Mouse (Mus musculus): ENCODE results near the gene Cxcr2.

Gene Cxcr2

DNA sequence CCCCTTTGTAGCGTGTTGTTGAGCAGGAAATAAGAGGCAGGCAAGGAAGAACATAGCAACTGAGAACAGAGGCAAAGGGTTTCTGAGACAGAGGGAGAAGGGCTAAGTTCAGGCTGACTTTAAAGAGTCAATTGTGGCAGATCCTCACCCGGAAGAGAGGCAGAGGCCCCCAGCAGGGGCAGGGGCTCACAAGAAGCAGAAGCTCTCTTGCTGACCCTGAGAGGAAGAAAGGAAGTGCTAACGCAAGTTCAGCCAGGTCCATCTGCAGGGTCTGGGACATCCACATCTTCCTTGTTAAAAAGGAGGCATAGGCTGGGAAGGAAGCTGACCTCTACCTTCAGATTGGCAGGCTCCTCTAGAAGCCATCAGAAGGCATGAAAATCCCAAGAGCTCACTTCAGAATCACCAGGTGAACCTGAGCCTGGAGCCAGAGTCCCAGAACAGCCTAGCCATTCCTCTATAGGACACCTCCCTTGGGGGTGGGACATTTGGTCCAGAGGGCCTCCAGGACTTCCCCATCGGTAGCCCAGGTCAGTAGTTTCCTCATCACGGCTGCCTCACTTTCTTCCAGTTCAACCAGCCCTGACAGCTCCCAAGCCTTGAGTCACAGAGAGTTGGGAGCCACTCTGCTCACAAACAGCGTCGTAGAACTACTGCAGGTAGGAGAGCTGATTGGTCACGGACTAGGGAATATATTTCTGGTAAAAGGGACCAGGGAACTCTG is at the start of gene Cxcr2:
TSS of gene Cxcr2 (plus strand) at position 529 of the 724 bp plus-strand sequence.
- no peak for DNase-seq

GRCm38 (mm10) chr1:74105660-74106059 is 48.1 kb upstream of the Cxcr2 start:
- DNase-seq: peak in 1 of 2 experiments; percentile 71

DNA sequence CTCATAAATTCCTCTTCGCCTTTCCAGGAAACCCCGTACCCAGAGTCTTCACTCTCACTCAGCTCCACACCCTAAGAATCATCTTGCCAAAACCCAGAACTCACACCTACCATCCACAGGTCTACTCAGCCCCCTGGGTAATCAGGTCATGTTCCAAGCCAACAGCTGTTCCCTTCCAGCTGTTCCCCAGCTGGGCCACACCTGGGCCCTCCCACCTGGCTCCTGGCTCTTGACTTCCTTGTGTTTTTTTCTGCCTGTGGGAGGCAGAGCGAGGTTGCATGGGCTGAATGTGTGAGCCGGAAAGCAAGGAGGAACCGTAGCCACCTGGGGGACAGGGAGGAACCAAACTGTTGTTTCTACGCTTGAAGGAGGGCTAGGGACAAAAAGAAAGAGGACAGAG is 47.6 kb upstream of the Cxcr2 start:
- DNase-seq: no peak

DNA sequence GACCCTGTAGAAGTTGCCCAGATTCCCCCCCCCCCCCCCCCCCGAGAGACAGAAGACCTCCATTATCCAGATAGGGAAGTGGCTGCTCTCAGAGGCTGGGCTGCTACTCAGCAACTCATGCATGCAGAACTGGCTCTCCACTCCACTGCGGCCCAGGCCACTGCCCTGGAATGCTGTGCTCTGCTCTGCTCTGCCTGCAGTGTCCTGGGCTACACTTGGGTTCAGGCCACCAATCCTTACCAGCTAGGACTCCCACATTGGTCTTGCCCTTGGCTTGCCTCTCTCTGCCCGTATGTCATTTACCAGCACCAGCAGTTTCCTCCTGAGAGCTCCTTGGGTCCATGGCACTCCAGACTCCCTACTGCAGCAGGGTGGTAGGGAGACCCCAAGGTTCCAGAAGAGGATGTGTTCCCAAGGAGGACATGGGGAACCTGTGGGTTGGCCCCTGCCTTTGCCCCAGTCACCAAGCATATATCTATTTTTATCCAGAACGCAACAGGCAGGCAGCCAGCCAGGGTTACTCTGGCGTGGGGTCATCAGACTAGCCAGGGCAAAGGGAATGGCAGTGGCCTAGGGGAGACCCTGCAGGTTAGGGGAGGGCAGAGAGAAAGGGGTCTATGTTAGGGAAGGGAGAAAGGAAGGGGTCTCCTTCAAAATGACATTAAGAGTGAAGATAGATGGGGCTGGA is 45.7 kb upstream of the Cxcr2 start:
- DNase-seq: peak; percentile 52 to 66

GRCm38 (mm10) chr1:74109670-74110069 is 44.1 kb upstream of the Cxcr2 start:
- no peak for DNase-seq

DNA sequence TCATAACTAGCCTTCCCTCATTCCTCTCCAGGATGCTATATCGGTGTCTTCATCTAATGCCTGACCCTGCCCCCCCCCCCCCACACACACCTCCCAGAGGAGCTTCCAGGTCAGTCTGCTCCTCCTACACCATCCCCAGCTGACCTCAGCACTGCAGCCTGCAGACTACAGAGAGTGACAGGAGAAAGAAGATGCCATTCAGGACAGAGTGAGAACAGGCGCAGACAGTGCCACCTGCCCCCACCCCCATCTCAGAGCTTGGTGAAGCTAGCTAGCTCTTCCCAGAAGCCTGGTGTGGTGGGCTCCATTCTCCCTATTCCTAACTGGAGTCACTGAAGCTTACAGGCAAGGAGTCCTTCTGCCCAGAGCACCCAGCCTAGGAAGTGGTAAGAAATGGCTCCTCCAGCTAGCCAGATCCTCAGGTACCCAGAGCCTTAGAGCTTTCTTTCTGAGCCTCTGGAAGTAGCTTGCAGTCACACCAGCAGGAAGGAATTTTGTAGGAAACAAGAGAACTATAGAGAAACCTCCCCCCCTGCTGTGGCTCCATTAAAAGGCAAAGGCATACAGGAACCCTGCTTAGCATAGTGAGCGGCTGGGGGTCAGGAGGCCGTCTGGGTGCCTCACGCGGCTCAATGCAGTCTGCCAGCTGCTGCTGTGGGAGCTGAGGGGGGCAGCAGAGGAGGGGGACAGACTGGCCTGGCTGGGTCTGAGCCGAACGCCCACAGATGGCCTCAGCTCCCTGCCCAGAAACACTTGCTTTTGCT is 42.7 kb upstream of the Cxcr2 start:
- DNase-seq: peak in 1 of 2 experiments; percentile 66

DNA sequence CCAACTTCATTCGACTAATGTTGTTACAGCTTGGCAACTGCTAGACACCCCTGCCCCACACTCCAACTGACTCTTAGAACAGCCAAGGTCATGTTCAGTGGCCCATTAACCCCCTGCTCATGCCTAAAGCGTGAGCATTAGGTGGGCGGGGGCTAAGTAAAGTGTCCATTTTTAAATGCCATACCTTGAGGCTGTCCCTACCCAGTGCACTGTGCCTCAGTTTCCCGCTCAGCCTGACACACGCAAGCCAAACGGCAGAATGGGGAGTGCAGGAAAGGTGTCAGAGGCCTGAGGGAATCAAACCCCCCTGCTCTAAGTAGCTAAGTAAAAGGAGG is 42.1 kb upstream of the Cxcr2 start:
- DNase-seq: no peak

DNA sequence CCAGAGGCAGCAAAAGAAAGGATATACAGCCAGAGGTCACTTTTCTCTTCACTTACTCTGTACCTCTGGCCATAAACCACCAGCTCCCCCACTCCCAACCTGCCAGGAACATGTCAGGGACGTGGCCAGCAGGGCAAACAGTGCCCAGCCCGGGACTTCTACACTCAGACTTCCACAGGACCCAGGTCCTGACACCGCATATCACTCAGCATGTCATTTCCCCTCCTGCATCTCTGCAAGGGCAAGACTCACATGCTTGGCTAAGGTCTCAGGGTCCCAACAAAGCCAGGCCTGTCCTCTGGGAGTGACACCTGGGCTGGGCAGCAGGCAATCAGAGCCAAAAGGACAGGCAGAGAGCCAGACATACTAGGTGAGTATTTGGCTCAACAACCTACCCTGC is 40.7 kb upstream of the Cxcr2 start:
- no peak for DNase-seq

DNA sequence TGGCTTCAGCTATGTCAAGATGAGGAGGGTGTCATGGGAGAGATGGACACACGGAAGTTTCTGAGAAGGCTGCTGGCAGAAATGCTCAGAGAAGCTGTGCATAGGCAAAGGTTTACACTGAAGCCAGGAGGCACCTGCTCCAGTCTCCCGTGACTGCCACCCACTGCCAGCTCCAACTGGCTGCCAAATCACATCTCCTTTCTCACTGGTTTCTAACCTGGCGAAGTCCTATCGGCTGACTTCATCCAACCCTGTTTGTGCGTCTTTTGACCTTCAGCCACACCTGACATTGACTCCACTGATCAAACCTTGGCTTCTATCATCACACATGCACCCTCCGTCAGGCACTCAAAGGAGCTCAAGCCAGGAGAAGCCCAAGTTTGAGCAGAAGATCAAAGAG is 35.9 kb upstream of the Cxcr2 start:
- DNase-seq: peak in 1 of 2 experiments; percentile 58

- DNase-seq: peak in 1 of 2 experiments; percentile 58
Observed at GRCm38 (mm10) chr1:74119115-74119514, 34.7 kb upstream of the Cxcr2 start.

- DNase-seq: no peak
Observed at GRCm38 (mm10) chr1:74121138-74121537, 32.7 kb upstream of the Cxcr2 start.

GRCm38 (mm10) chr1:74121821-74122576 is 31.8 kb upstream of the Cxcr2 start:
- DNase-seq: peak; percentile 86 to 89

- no peak for DNase-seq
Observed at GRCm38 (mm10) chr1:74123215-74123614, 30.6 kb upstream of the Cxcr2 start.

- peak; percentile 64 to 68 for DNase-seq
Observed at GRCm38 (mm10) chr1:74124021-74124981, 29.5 kb upstream of the Cxcr2 start, which contains the start of gene Tns1. Gene Tns1, minus strand, starts transcription at chr1:74124449.

DNA sequence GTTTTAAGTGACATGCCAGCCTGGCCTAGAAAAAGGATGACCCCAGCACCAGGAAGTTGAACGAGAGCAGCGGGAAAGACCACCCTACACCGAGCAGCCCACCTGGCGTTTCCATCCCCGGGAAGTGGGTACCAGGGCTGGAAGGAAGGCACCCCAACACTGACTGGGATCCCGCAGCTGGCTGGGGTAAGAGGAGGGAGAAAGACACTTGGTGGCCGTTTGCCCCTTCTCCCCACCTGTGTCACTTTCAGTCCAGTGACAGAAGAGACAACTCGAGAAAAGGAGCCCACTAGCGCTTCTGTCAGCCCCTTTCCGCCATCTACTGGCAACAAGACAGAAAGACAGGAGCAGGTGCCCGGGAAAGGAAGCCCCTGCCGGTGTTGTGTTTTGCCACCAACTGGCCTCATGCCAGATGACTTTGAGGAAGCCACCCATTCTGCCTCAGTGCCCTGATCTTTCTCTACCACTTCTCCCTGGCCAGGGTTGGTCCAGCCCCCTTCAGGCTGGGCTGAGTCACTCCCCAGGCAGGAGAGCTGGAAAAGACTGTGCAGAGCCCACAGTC is 28.7 kb upstream of the Cxcr2 start, which contains the start of gene Rufy4:
TSS of gene Rufy4 (plus strand) at position 551 of the 562 bp plus-strand sequence.
- DNase-seq: peak; percentile 78 to 79

- DNase-seq: no peak
Observed at GRCm38 (mm10) chr1:74130883-74131659, 22.7 kb upstream of the Cxcr2 start.

DNA sequence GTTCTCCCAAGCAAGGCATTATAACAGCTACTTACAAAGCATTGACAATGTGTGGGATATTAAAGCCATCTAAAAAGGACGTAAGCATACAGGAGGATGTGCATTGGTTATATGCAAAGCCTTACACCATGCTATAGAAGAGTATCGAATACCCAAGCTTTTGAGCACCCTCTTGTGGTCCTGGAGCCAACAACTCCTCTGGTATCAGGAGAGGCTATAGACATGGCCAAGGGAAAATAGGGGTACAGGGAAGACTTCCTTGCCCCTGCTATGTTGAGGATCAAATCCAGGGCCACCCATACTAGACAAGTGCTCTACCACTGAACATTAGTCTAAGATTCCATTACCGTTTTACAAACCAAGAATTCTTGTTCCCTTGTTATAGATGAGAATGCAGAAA is 21.8 kb upstream of the Cxcr2 start:
- no peak for DNase-seq

DNA sequence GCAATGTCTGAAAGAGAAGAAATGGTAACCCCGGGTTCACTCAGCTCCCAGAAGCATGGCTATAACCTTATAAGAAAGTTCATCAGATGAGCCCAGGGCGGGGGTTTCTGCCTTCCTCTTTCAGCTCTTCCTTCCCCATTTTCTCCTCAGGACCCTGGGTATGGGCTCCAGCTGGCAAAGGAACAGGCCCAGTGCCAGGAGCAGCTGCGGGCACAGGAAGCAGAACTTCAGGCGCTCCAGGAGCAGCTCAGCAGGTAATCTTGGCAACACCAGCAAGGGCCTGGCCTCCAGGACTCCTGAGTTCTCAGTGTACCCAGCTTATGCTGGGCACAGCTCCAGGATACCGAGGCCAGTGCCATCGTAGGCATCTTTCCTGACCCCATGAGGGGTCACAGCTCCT is 19.8 kb upstream of the Cxcr2 start:
- no peak for DNase-seq

DNA sequence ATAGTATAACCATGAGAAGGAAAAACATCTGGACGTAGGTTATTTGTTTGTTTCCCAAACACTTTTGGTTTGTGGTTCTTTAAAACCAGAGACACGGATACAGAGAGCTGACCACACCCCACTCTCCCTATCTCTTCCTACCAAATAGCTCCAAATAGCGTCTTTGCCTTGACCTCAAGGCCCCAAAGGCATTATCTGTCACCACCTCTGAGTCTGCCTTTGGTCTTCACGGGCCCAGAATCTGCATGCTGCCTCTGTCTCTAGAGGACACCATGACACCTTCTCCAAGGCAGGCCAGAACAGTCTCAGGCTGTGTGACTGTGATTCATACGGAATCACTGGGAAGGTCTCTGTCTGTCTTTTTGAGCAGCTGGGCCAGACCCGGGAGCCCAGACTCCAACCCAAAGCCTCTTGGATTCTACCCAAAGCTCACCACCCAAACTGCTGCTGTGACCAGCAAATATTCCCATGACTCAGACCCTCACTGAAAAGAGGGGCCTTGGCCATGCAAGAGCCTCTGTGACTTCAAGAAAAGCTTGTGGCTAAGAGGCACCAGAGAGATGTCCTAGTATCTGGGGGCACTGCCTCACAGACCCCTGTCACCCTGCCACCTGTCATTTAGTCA is 18.4 kb upstream of the Cxcr2 start:
- DNase-seq: no peak

DNA sequence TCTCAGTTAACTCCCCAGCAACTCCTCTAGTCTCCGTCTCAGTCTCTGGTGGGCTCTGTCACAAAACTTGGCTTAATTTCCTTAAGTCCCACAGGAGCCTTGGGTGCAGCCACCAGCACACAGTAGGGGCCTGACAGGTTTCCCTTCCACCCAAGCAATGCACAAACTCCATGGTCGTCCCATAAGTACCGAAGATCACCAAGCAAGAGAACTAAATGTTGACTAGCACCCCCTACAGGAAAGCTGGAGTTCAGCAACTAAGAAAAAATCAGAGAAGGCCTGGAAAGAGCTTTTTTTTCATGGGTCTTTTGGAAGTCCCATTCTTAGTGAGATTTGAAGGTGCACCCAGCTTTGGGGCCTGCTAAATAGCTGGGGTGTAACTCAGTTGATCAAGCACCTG is 14.4 kb upstream of the Cxcr2 start:
- DNase-seq: no peak
